8 mouse cellular contexts compared by ENCODE assay signal in the genomic region with DNA sequence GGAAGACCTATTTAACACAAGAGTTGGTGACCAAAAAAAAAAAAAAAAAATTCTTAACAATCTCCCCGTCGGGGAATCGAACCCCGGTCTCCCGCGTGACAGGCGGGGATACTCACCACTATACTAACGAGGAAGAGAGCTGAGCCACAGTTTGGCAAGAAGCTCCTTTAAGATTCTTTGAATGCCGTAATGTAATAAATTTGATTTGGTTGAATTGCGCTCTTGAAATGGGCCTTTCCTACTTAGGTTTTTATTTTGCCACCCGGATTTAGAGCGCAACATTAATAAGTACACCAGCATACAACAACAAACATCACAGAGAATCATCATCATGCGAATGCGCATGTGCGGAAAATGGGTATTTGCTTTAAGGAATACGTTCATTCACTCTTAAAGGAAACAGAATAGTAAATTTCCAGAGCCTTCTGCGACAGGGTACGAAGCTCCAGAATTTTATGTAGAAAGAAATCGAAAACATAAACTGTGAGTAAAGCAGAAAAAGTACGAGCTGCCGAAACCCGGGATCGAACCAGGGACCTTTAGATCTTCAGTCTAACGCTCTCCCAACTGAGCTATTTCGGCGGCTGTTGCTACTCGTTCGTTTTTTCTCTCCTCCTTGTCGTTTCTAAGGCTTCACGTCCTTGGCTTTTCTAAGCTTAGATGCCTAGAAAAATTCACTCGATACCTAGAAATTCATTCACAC. TPM values are rescaled to one million over a fixed set of nuclear protein-coding genes. Genes with fewer than 3 reads are reported as not detected.
DNase-seq lines count a peak whose midpoint lies in the region; ATAC-seq and TF ChIP-seq lines count a peak whose summit lies in the region.

No protein-coding gene starts in this region.

- no peak for TF ChIP-seq CTCF in heart, postnatal 0 days (IDR thresholded peaks at IDR 0.05; ENCODE audit: low read depth)
- TF ChIP-seq CTCF in stomach, postnatal 0 days (IDR thresholded peaks at IDR 0.05; ENCODE audit: low read depth), result no peak

- peak overlapping the region; percentile 50 for H3K4me3 ChIP-seq in forebrain, embryonic 12.5 days (replicated peaks)
- H3K4me3 ChIP-seq in heart, postnatal 0 days (ENCODE audit: low read depth, low read length), result peak overlapping the region; percentile 62
- peak overlapping the region; percentile 65 for H3K4me3 ChIP-seq in liver, embryonic 15.5 days (replicated peaks)
- peak overlapping the region; percentile 58 for H3K4me3 ChIP-seq in neural tube, embryonic 12.5 days
- peak overlapping the region; percentile 59 for H3K4me3 ChIP-seq in stomach, postnatal 0 days (ENCODE audit: low read depth, low read length)

- no peaks in the 10 kb centered on the region for H3K9me3 ChIP-seq in forebrain, embryonic 12.5 days
- H3K9me3 ChIP-seq in heart, postnatal 0 days (replicated peaks; ENCODE audit: control insufficient read depth, low read length), result no peaks in the 10 kb centered on the region
- no peaks in the 10 kb centered on the region for H3K9me3 ChIP-seq in liver, embryonic 15.5 days (replicated peaks)
- no peaks in the 10 kb centered on the region for H3K9me3 ChIP-seq in neural tube, embryonic 12.5 days
- H3K9me3 ChIP-seq in stomach, postnatal 0 days (ENCODE audit: control insufficient read depth, low read length), result no peaks in the 10 kb centered on the region

- H3K36me3 ChIP-seq in forebrain, embryonic 12.5 days (replicated peaks), result no peaks in the 10 kb centered on the region
- H3K36me3 ChIP-seq in heart, postnatal 0 days (replicated peaks; ENCODE audit: control insufficient read depth, insufficient read depth, low read length), result no peaks in the 10 kb centered on the region
- H3K36me3 ChIP-seq in liver, embryonic 15.5 days (replicated peaks), result no peaks in the 10 kb centered on the region
- H3K36me3 ChIP-seq in neural tube, embryonic 12.5 days, result no peaks in the 10 kb centered on the region
- H3K36me3 ChIP-seq in stomach, postnatal 0 days (ENCODE audit: control insufficient read depth, insufficient read depth, low read length), result no peaks in the 10 kb centered on the region

- peaks cover 14% of the 10 kb centered on the region for H3K4me1 ChIP-seq in forebrain, embryonic 12.5 days
- peaks cover 12% of the 10 kb centered on the region; the same call in 1 of the 2 replicates for H3K4me1 ChIP-seq in heart, postnatal 0 days (ENCODE audit: control insufficient read depth, insufficient read depth)
- H3K4me1 ChIP-seq in liver, embryonic 15.5 days (replicated peaks), result peaks cover 68% of the 10 kb centered on the region
- H3K4me1 ChIP-seq in neural tube, embryonic 12.5 days, result peaks cover 21% of the 10 kb centered on the region
- H3K4me1 ChIP-seq in stomach, postnatal 0 days (replicated peaks; ENCODE audit: control insufficient read depth, insufficient read depth), result no peaks in the 10 kb centered on the region

- peak overlapping the region; percentile 67 for H3K9ac ChIP-seq in forebrain, embryonic 12.5 days
- H3K9ac ChIP-seq in heart, postnatal 0 days (replicated peaks; ENCODE audit: low read depth, low read length), result peak overlapping the region; percentile 70
- peak overlapping the region; percentile 70 for H3K9ac ChIP-seq in liver, embryonic 15.5 days
- peak overlapping the region; percentile 70 for H3K9ac ChIP-seq in neural tube, embryonic 12.5 days
- H3K9ac ChIP-seq in stomach, postnatal 0 days (ENCODE audit: low read length), result peak overlapping the region; percentile 70

- DNase-seq in CD8-positive naive resting alpha-beta T cell, adult 2 months (ENCODE audit: low read depth in 2 of 2, low spot score in 2 of 2), result peak; percentile 91 to 93
- peak; percentile 84 for DNase-seq in c-Kit-negative CD71-positive TER-119-positive erythroid progenitor cells, embryonic 14.5 days (ENCODE audit: low read depth, low spot score)
- peak; percentile 81 for DNase-seq in heart, postnatal 0 days (ENCODE audit: low spot score)
- DNase-seq in kidney, postnatal 36 days, result peak; percentile 90 to 91
- DNase-seq in stomach, postnatal 0 days (ENCODE audit: low spot score), result peak; percentile 89

- H3K27ac ChIP-seq in forebrain, embryonic 12.5 days, result peak overlapping the region; percentile 90
- H3K27ac ChIP-seq in heart, postnatal 0 days (ENCODE audit: low read depth), result peak overlapping the region; percentile 95
- peak overlapping the region; percentile 88 for H3K27ac ChIP-seq in liver, embryonic 15.5 days (replicated peaks)
- H3K27ac ChIP-seq in neural tube, embryonic 12.5 days, result 0 out of 2 replicates have a peak overlapping the region, but pooled peaks have one; percentile 80
- peak overlapping the region; percentile 96 for H3K27ac ChIP-seq in stomach, postnatal 0 days (replicated peaks)

- peak; percentile 76; the same call in 1 of the 2 replicates for TF ChIP-seq EP300 in heart, postnatal 0 days (IDR thresholded peaks at IDR 0.05; ENCODE audit: low read depth)
- peak; percentile 44 for TF ChIP-seq EP300 in stomach, postnatal 0 days (optimal IDR thresholded peaks at IDR 0.05)

- no peaks in the 10 kb centered on the region for H3K27me3 ChIP-seq in forebrain, embryonic 12.5 days
- no peaks in the 10 kb centered on the region for H3K27me3 ChIP-seq in heart, postnatal 0 days (ENCODE audit: control insufficient read depth, insufficient read depth, low read length)
- H3K27me3 ChIP-seq in liver, embryonic 15.5 days, result peaks cover 23% of the 10 kb centered on the region
- no peaks in the 10 kb centered on the region for H3K27me3 ChIP-seq in neural tube, embryonic 12.5 days (replicated peaks)
- H3K27me3 ChIP-seq in stomach, postnatal 0 days (ENCODE audit: control insufficient read depth, insufficient read depth, low read length), result no peaks in the 10 kb centered on the region

- ATAC-seq in forebrain, embryonic 12.5 days (ENCODE audit: low FRiP score), result peak; percentile 70
- peak; percentile 62 for ATAC-seq in heart, postnatal 0 days (ENCODE audit: insufficient read depth, low read depth)
- peak; percentile 59 for ATAC-seq in liver, embryonic 15.5 days (ENCODE audit: insufficient read depth)
- ATAC-seq in neural tube, embryonic 12.5 days (ENCODE audit: low FRiP score, low read depth), result peak; percentile 65
- ATAC-seq in stomach, postnatal 0 days (ENCODE audit: low FRiP score, low TSS enrichment), result peak; percentile 77

- peak overlapping the region; percentile 70 for H3K4me2 ChIP-seq in forebrain, embryonic 12.5 days
- peak overlapping the region; percentile 70 for H3K4me2 ChIP-seq in heart, postnatal 0 days (ENCODE audit: low read depth, low read length)
- peak overlapping the region; percentile 96 for H3K4me2 ChIP-seq in liver, embryonic 15.5 days
- H3K4me2 ChIP-seq in neural tube, embryonic 12.5 days (replicated peaks), result peak overlapping the region; percentile 78
- peak overlapping the region; percentile 76 for H3K4me2 ChIP-seq in stomach, postnatal 0 days (replicated peaks; ENCODE audit: low read depth)

- WGBS in forebrain, embryonic 12.5 days, result under 1% methylated on average over 31 of the region's 31 CpGs
- under 1% methylated on average over 31 of the region's 31 CpGs for WGBS in heart, postnatal 0 days
- WGBS in liver, embryonic 15.5 days (ENCODE audit: insufficient replicate concordance), result under 1% methylated on average over 31 of the region's 31 CpGs
- WGBS in neural tube, embryonic 12.5 days, result under 1% methylated on average over 31 of the region's 31 CpGs
- WGBS in stomach, postnatal 0 days, result under 1% methylated on average over 31 of the region's 31 CpGs

RNA-seq across cellular contexts. Expression of gene Ubc, which starts 15.7 kb away (rescaled TPM):
- polyA plus RNA-seq in forebrain, embryonic 12.5 days (2016; fragmentation: Nextera tagmentation; extraction: Ambion mirVana), result 1,113 and 1,114 TPM in 2 replicates
- 889 and 1,003 TPM in 2 replicates for total RNA-seq in heart, postnatal 0 days (2014; rRNA removed; ENCODE audit: low replicate concordance)
- polyA plus RNA-seq in heart, postnatal 0 days (2015; fragmentation: Nextera tagmentation; extraction: Ambion mirVana), result 742 and 892 TPM in 2 replicates
- 563 and 623 TPM in 2 replicates for polyA plus RNA-seq in liver, embryonic 15.5 days (2015; fragmentation: Nextera tagmentation; extraction: Ambion mirVana)
- 1,083 and 1,154 TPM in 2 replicates for polyA plus RNA-seq in neural tube, embryonic 12.5 days (2016; fragmentation: Nextera tagmentation; extraction: Ambion mirVana)
- 537 and 549 TPM in 2 replicates for polyA plus RNA-seq in stomach, postnatal 0 days (2015; fragmentation: Nextera tagmentation; extraction: Ambion mirVana)

RNA-seq across cellular contexts. Expression of gene Gm10382, which starts 16.6 kb away (rescaled TPM):
- 0.91 and 0.97 TPM in 2 replicates for polyA plus RNA-seq in forebrain, embryonic 12.5 days (2016; fragmentation: Nextera tagmentation; extraction: Ambion mirVana)
- total RNA-seq in heart, postnatal 0 days (2014; rRNA removed; ENCODE audit: low replicate concordance), result not detected in 2 replicates
- polyA plus RNA-seq in heart, postnatal 0 days (2015; fragmentation: Nextera tagmentation; extraction: Ambion mirVana), result 0.32 and 0.78 TPM in 2 replicates
- 0.31 and 0.35 TPM in 2 replicates for polyA plus RNA-seq in liver, embryonic 15.5 days (2015; fragmentation: Nextera tagmentation; extraction: Ambion mirVana)
- polyA plus RNA-seq in neural tube, embryonic 12.5 days (2016; fragmentation: Nextera tagmentation; extraction: Ambion mirVana), result 0.92 and 1.1 TPM in 2 replicates
- polyA plus RNA-seq in stomach, postnatal 0 days (2015; fragmentation: Nextera tagmentation; extraction: Ambion mirVana), result 0.51 and 0.56 TPM in 2 replicates

RNA-seq across cellular contexts. Expression of gene Dhx37, which starts 28.2 kb away (rescaled TPM):
- 16.5 and 17.1 TPM in 2 replicates for polyA plus RNA-seq in forebrain, embryonic 12.5 days (2016; fragmentation: Nextera tagmentation; extraction: Ambion mirVana)
- total RNA-seq in heart, postnatal 0 days (2014; rRNA removed; ENCODE audit: low replicate concordance), result 5.9 and 16.2 TPM in 2 replicates
- polyA plus RNA-seq in heart, postnatal 0 days (2015; fragmentation: Nextera tagmentation; extraction: Ambion mirVana), result 5.5 and 6.8 TPM in 2 replicates
- 4.8 and 4.9 TPM in 2 replicates for polyA plus RNA-seq in liver, embryonic 15.5 days (2015; fragmentation: Nextera tagmentation; extraction: Ambion mirVana)
- polyA plus RNA-seq in neural tube, embryonic 12.5 days (2016; fragmentation: Nextera tagmentation; extraction: Ambion mirVana), result 15.0 and 15.6 TPM in 2 replicates
- polyA plus RNA-seq in stomach, postnatal 0 days (2015; fragmentation: Nextera tagmentation; extraction: Ambion mirVana), result 3.3 and 4.5 TPM in 2 replicates

RNA-seq across cellular contexts. Expression of gene Bri3bp, which starts 35.7 kb away (rescaled TPM):
- polyA plus RNA-seq in forebrain, embryonic 12.5 days (2016; fragmentation: Nextera tagmentation; extraction: Ambion mirVana), result 37.4 and 43.0 TPM in 2 replicates
- 27.8 and 41.5 TPM in 2 replicates for total RNA-seq in heart, postnatal 0 days (2014; rRNA removed; ENCODE audit: low replicate concordance)
- polyA plus RNA-seq in heart, postnatal 0 days (2015; fragmentation: Nextera tagmentation; extraction: Ambion mirVana), result 59.2 and 65.8 TPM in 2 replicates
- 23.5 and 25.8 TPM in 2 replicates for polyA plus RNA-seq in liver, embryonic 15.5 days (2015; fragmentation: Nextera tagmentation; extraction: Ambion mirVana)
- 37.0 and 39.2 TPM in 2 replicates for polyA plus RNA-seq in neural tube, embryonic 12.5 days (2016; fragmentation: Nextera tagmentation; extraction: Ambion mirVana)
- polyA plus RNA-seq in stomach, postnatal 0 days (2015; fragmentation: Nextera tagmentation; extraction: Ambion mirVana), result 25.3 and 27.9 TPM in 2 replicates

Comparison
In these comparisons a context has a peak if more than half of its experiments do, and no peak if none do; other contexts are left out.
1. Peak in every context shown above with its lines: DNase-seq, ATAC-seq, H3K4me3 ChIP-seq and H3K27ac ChIP-seq.